Mouse (Mus musculus): ENCODE results near the gene Rpl6. TPM values are rescaled to one million over a fixed set of nuclear protein-coding genes. Genes with fewer than 3 reads are reported as not detected.

The Rpl6 gene
- total and polyA plus RNA-seq, 3 experiments, result 677 to 2,249 (median 1,317) TPM

DNA sequence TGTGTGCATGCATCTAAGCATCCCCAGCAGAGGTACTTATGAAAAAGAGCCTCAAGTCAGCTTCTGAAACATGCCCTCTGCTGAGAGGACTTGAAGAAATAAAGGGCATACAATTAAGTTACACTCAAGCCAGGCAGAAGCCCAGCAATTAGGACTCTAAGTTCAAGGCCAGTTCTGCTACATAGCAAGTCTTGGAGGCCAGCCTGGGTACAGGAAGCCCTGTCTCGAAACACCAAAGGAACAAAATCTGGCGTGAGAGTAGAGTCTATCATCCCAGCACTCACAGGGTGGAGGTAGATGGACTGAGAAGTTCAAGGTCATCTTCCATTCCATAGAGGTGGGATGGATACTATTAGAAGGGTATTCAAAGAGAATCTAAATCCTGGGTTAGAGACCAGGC is 19.9 kb upstream of the Rpl6 start:
- no peak for ATAC-seq (ENCODE audit: extremely low read depth, insufficient number of reproducible peaks, low FRiP score, poor library complexity, severe bottlenecking)
- Histone ChIP-seq H3K9me3 (replicated peaks) (no peaks in the 10 kb centered on the region), H3K27me3 (ENCODE audit: insufficient read depth, low read length) (no peaks in the 10 kb centered on the region), H3K36me3 (replicated peaks) (peaks cover 84% of the 10 kb centered on the region), H3K4me3 (ENCODE audit: low read depth, low read length) (no peak overlapping the region), H3K4me1 (ENCODE audit: insufficient read depth, low read depth, low read length) (peaks cover 47% of the 10 kb centered on the region)
- TF ChIP-seq GATA2 (IDR thresholded peaks at IDR 0.05; ENCODE audit: borderline replicate concordance, low read depth, low read length) (no peak), POLR2AphosphoS5 (IDR thresholded peaks at IDR 0.05; ENCODE audit: insufficient replicate concordance, low read depth, low read length) (no peak), TAL1 (conservative IDR thresholded peaks at IDR 0.05; ENCODE audit: low read depth, low read length) (no peak), GATA1 (IDR thresholded peaks at IDR 0.05; ENCODE audit: borderline replicate concordance, low read length) (no peak), CTCF (IDR thresholded peaks at IDR 0.05; ENCODE audit: low read depth, low read length) (no peak)
- no peak for DNase-seq (ENCODE audit: low spot score)

- Histone ChIP-seq H3K36me3 (replicated peaks) (peaks cover 78% of the 10 kb centered on the region), H3K4me1 (ENCODE audit: insufficient read depth, low read depth, low read length) (peaks cover 51% of the 10 kb centered on the region), H3K4me3 (ENCODE audit: low read depth, low read length) (no peak overlapping the region), H3K27me3 (ENCODE audit: insufficient read depth, low read length) (no peaks in the 10 kb centered on the region), H3K9me3 (replicated peaks) (no peaks in the 10 kb centered on the region)
- ATAC-seq (ENCODE audit: extremely low read depth, insufficient number of reproducible peaks, low FRiP score, poor library complexity, severe bottlenecking) (peak; percentile 40; the same call in 1 of the 2 replicates), DNase-seq (ENCODE audit: low spot score) (no peak)
- TF ChIP-seq GATA1 (IDR thresholded peaks at IDR 0.05; ENCODE audit: borderline replicate concordance, low read length), result no peak
- TF ChIP-seq GATA2 (IDR thresholded peaks at IDR 0.05; ENCODE audit: borderline replicate concordance, low read depth, low read length), result no peak
- TF ChIP-seq CTCF (IDR thresholded peaks at IDR 0.05; ENCODE audit: low read depth, low read length), result no peak
- TF ChIP-seq TAL1 (conservative IDR thresholded peaks at IDR 0.05; ENCODE audit: low read depth, low read length), result no peak
Measured at GRCm38 (mm10) chr5:121184945-121185551, 19.2 kb upstream of the Rpl6 start.

GRCm38 (mm10) chr5:121187580-121188001 is 16.7 kb upstream of the Rpl6 start:
- H3K27me3 ChIP-seq (ENCODE audit: insufficient read depth, low read length), result no peaks in the 10 kb centered on the region
- ATAC-seq (ENCODE audit: extremely low read depth, insufficient number of reproducible peaks, low FRiP score, poor library complexity, severe bottlenecking) (no peak), DNase-seq (ENCODE audit: low spot score) (no peak)
- H3K4me3 ChIP-seq (ENCODE audit: low read depth, low read length), result no peak overlapping the region
- H3K4me1 ChIP-seq (ENCODE audit: insufficient read depth, low read depth, low read length), result peaks cover 59% of the 10 kb centered on the region
- TF ChIP-seq GATA1 (IDR thresholded peaks at IDR 0.05; ENCODE audit: borderline replicate concordance, low read length) (no peak), CTCF (IDR thresholded peaks at IDR 0.05; ENCODE audit: low read depth, low read length) (no peak)
- peaks cover 62% of the 10 kb centered on the region for H3K36me3 ChIP-seq (replicated peaks)
- H3K9me3 ChIP-seq (replicated peaks), result no peaks in the 10 kb centered on the region

DNA sequence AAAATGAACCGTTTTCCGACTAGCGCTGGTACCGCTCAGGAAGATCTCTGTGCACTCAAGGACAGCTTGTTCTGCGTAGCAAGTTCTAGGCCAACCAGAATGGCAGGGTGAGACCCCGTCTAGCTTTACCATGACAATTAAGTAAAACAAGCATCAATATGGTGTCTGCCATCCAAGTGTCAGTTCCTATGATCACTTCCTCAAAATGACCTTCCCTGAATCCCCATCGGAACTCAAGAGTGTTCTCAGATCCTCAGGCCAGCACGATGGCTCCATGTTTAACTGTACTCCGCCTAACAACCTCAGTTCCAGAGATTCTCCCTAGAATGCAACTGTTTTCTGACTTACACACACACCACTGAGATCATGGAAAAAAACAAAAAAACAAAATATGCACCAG is 16.0 kb upstream of the Rpl6 start:
- Histone ChIP-seq H3K9me3 (replicated peaks) (no peaks in the 10 kb centered on the region), H3K4me1 (ENCODE audit: insufficient read depth, low read depth, low read length) (peaks cover 61% of the 10 kb centered on the region), H3K36me3 (replicated peaks) (peaks cover 55% of the 10 kb centered on the region), H3K4me3 (ENCODE audit: low read depth, low read length) (no peak overlapping the region), H3K27me3 (ENCODE audit: insufficient read depth, low read length) (no peaks in the 10 kb centered on the region)
- DNase-seq (ENCODE audit: low spot score) (no peak), ATAC-seq (ENCODE audit: extremely low read depth, insufficient number of reproducible peaks, low FRiP score, poor library complexity, severe bottlenecking) (no peak)
- TF ChIP-seq POLR2AphosphoS5 (IDR thresholded peaks at IDR 0.05; ENCODE audit: insufficient replicate concordance, low read depth, low read length) (no peak), GATA1 (IDR thresholded peaks at IDR 0.05; ENCODE audit: borderline replicate concordance, low read length) (no peak), CTCF (IDR thresholded peaks at IDR 0.05; ENCODE audit: low read depth, low read length) (no peak), TAL1 (conservative IDR thresholded peaks at IDR 0.05; ENCODE audit: low read depth, low read length) (no peak), GATA2 (IDR thresholded peaks at IDR 0.05; ENCODE audit: borderline replicate concordance, low read depth, low read length) (no peak)

DNA sequence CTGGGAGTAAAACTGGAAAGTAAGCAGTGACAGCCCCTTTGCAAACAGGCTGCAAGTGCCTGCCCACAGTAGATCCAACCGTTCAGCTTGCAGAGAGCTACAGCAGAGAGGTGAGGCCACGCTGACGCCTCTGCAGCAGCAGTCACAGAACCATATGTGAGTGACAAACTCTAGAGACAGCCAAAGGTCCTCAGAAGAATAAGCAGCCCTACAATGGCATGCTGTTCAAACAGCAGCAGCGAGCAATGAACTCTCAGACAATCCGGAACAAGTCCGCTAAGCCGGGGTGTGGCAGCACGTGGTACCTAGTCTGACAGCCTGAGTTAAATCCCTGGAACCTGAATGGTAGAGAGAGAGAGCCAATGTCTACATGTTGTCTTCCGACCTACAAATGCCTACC is 15.1 kb upstream of the Rpl6 start:
- Histone ChIP-seq H3K9me3 (replicated peaks) (no peaks in the 10 kb centered on the region), H3K4me3 (ENCODE audit: low read depth, low read length) (peak overlapping the region; percentile 14; the same call in 1 of the 2 replicates), H3K27me3 (ENCODE audit: insufficient read depth, low read length) (no peaks in the 10 kb centered on the region), H3K4me1 (ENCODE audit: insufficient read depth, low read depth, low read length) (peaks cover 67% of the 10 kb centered on the region), H3K36me3 (replicated peaks) (peaks cover 46% of the 10 kb centered on the region)
- DNase-seq (ENCODE audit: low spot score) (no peak), ATAC-seq (ENCODE audit: extremely low read depth, insufficient number of reproducible peaks, low FRiP score, poor library complexity, severe bottlenecking) (no peak)
- no peak for TF ChIP-seq POLR2AphosphoS5 (IDR thresholded peaks at IDR 0.05; ENCODE audit: insufficient replicate concordance, low read depth, low read length)
- no peak for TF ChIP-seq GATA2 (IDR thresholded peaks at IDR 0.05; ENCODE audit: borderline replicate concordance, low read depth, low read length)
- TF ChIP-seq CTCF (IDR thresholded peaks at IDR 0.05; ENCODE audit: low read depth, low read length), result no peak
- no peak for TF ChIP-seq TAL1 (conservative IDR thresholded peaks at IDR 0.05; ENCODE audit: low read depth, low read length)
- TF ChIP-seq GATA1 (IDR thresholded peaks at IDR 0.05; ENCODE audit: borderline replicate concordance, low read length), result no peak

DNA sequence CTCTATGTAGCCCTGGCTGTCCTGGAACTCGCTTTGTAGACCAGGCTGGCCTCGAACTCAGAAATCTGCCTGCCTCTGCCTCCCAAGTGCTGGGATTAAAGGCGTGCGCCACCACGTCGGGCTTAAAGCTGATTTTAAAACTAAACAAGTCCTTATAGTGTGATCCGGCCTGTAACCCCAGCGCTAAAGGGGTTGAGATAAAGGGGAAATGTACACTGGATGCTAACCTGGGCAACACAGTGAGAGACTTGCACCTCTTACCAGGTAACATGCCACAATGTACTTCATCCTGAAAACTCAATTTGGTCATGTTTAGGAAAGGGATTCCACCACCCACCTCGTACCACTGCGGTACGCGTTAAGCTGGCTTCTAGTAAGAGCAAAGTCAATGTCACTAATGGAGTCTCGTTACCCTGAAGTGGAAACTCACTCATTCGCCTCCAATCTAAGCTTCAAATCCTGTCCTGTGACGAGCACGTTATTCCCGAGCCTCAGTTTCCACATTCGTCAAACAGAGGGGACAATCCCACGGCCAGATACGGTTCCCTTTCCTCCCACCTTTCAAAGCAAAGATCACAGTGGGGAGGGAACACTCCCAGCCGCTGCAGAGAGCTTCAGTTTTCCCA is 14.0 kb upstream of the Rpl6 start:
- peaks cover 60% of the 10 kb centered on the region for H3K4me1 ChIP-seq (ENCODE audit: insufficient read depth, low read depth, low read length)
- ATAC-seq (ENCODE audit: extremely low read depth, insufficient number of reproducible peaks, low FRiP score, poor library complexity, severe bottlenecking), result no peak
- peak overlapping the region; percentile 92 for H3K4me3 ChIP-seq (ENCODE audit: low read depth, low read length)
- no peaks in the 10 kb centered on the region for H3K9me3 ChIP-seq (replicated peaks)
- peaks cover 35% of the 10 kb centered on the region for H3K36me3 ChIP-seq (replicated peaks)
- DNase-seq (ENCODE audit: low spot score), result no peak
- TF ChIP-seq CTCF (IDR thresholded peaks at IDR 0.05; ENCODE audit: low read depth, low read length) (no peak), POLR2AphosphoS5 (IDR thresholded peaks at IDR 0.05; ENCODE audit: insufficient replicate concordance, low read depth, low read length) (no peak), GATA1 (IDR thresholded peaks at IDR 0.05; ENCODE audit: borderline replicate concordance, low read length) (no peak), GATA2 (IDR thresholded peaks at IDR 0.05; ENCODE audit: borderline replicate concordance, low read depth, low read length) (no peak), TAL1 (conservative IDR thresholded peaks at IDR 0.05; ENCODE audit: low read depth, low read length) (no peak)
- no peaks in the 10 kb centered on the region for H3K27me3 ChIP-seq (ENCODE audit: insufficient read depth, low read length)

Measured in G1E (cell line).